In the genomic region with DNA sequence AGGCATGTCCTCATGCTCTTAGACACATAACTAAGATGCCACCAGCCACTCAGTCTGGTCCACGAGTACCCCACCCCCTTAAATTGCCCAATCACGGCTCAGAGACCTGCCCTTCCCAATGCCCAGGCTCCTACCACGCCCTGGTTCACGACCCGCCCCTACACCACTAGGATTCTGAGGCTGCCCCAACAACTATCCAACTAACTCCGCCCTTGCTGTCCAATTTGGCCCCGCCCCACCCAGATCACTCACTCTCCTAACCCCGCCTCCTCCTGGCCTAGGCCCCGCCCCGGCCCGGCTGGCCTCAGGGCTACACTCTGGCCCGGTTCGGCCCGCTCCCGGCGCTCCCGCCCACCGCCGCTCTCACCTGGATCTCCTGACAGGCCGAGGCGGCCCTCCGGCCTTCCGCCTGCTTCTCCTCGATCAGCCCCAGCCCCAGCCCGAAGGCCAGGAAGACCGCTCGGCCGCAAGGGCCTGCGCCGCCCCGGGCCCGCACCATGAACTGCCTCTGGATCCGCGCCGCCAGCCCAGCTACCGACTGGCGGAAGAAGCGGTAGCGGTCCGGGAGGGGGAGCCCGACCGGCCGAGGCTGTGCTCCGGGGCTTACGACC, we compare ENCODE assay signal across 8 mouse cellular contexts. TPM values are rescaled to one million over a fixed set of nuclear protein-coding genes. Genes with fewer than 3 reads are reported as not detected.
DNase-seq lines count a peak whose midpoint lies in the region; ATAC-seq and TF ChIP-seq lines count a peak whose summit lies in the region.

No protein-coding gene starts in this region.

- intact Hi-C loops in heart, postnatal 10 days (cut with DNase I) = loop anchor here (1.0 kb wide), 1 partner anchor 54 kb away; no protein-coding TSS in a partner anchor

- H3K4me1 ChIP-seq in forebrain, embryonic 13.5 days = peaks cover 25% of the 10 kb centered on the region
- H3K4me1 ChIP-seq in liver, postnatal 0 days (ENCODE audit: insufficient read depth) = peaks cover 14% of the 10 kb centered on the region
- peaks cover 11% of the 10 kb centered on the region; the same call in 1 of the 2 replicates for H3K4me1 ChIP-seq in neural tube, embryonic 14.5 days (ENCODE audit: control insufficient read depth, insufficient read depth, low read length)
- peaks cover 2% of the 10 kb centered on the region for H3K4me1 ChIP-seq in testis, adult 2 months (ENCODE audit: control insufficient read depth, insufficient read depth, low read length)

- H3K4me2 ChIP-seq in forebrain, embryonic 13.5 days = peak overlapping the region; percentile 70
- peak overlapping the region; percentile 66 for H3K4me2 ChIP-seq in liver, postnatal 0 days (ENCODE audit: low read depth, low read length)
- H3K4me2 ChIP-seq in neural tube, embryonic 14.5 days (ENCODE audit: low read depth, low read length) = peak overlapping the region; percentile 53

- peaks cover 6% of the 10 kb centered on the region; the same call in 1 of the 2 replicates for H3K27me3 ChIP-seq in forebrain, embryonic 13.5 days
- H3K27me3 ChIP-seq in liver, postnatal 0 days (ENCODE audit: insufficient read depth, low read length) = no peaks in the 10 kb centered on the region
- no peaks in the 10 kb centered on the region for H3K27me3 ChIP-seq in neural tube, embryonic 14.5 days (ENCODE audit: control insufficient read depth, insufficient read depth, low read length)
- no peaks in the 10 kb centered on the region for H3K27me3 ChIP-seq in testis, adult 2 months (ENCODE audit: control insufficient read depth, insufficient read depth, low read length)

- H3K27ac ChIP-seq in forebrain, embryonic 13.5 days = peak overlapping the region; percentile 96
- peak overlapping the region; percentile 96 for H3K27ac ChIP-seq in liver, postnatal 0 days (ENCODE audit: low read depth)
- peak overlapping the region; percentile 92 for H3K27ac ChIP-seq in neural tube, embryonic 14.5 days (ENCODE audit: low read depth, low read length)
- H3K27ac ChIP-seq in testis, adult 2 months (ENCODE audit: control insufficient read depth, insufficient read depth, low read depth, low read length) = peak overlapping the region; percentile 92

- peak; percentile 87 for ATAC-seq in cerebellum, adult (ENCODE audit: insufficient number of reproducible peaks, low FRiP score, low TSS enrichment)
- peak; percentile 86 for ATAC-seq in forebrain, embryonic 13.5 days
- ATAC-seq in liver, postnatal 0 days = peak; percentile 91
- peak; percentile 82 for ATAC-seq in neural tube, embryonic 14.5 days (ENCODE audit: low read depth)

- H3K4me3 ChIP-seq in forebrain, embryonic 13.5 days = peak overlapping the region; percentile 86
- peak overlapping the region; percentile 76 for H3K4me3 ChIP-seq in liver, postnatal 0 days (ENCODE audit: low read depth, low read length)
- peak overlapping the region; percentile 87 for H3K4me3 ChIP-seq in neural tube, embryonic 14.5 days (ENCODE audit: low read depth, low read length)
- peak overlapping the region; percentile 89 for H3K4me3 ChIP-seq in testis, adult 2 months (ENCODE audit: control insufficient read depth, low read depth, low read length)

- TF ChIP-seq CTCF in liver, postnatal 0 days (IDR thresholded peaks at IDR 0.05; ENCODE audit: low read depth) = no peak
- 0 out of 2 replicates have a peak, but pooled peaks have one; percentile 1 for TF ChIP-seq CTCF in testis, adult 2 months (IDR thresholded peaks at IDR 0.05; ENCODE audit: control insufficient read depth, insufficient read depth, insufficient replicate concordance, low read depth, low read length)

- H3K36me3 ChIP-seq in forebrain, embryonic 13.5 days (ENCODE audit: poor library complexity, severe bottlenecking) = no peaks in the 10 kb centered on the region
- H3K36me3 ChIP-seq in liver, postnatal 0 days (replicated peaks; ENCODE audit: insufficient read depth, low read length) = no peaks in the 10 kb centered on the region; the same call in 1 of the 2 replicates
- no peaks in the 10 kb centered on the region for H3K36me3 ChIP-seq in neural tube, embryonic 14.5 days (ENCODE audit: control insufficient read depth, insufficient read depth, low read length)
- H3K36me3 ChIP-seq in testis, adult 2 months (ENCODE audit: control insufficient read depth, insufficient read depth, low read length) = no peaks in the 10 kb centered on the region

- H3K9me3 ChIP-seq in forebrain, embryonic 13.5 days (replicated peaks) = no peaks in the 10 kb centered on the region
- no peaks in the 10 kb centered on the region for H3K9me3 ChIP-seq in liver, postnatal 0 days (ENCODE audit: low read length)
- no peaks in the 10 kb centered on the region for H3K9me3 ChIP-seq in neural tube, embryonic 14.5 days (ENCODE audit: control insufficient read depth, low read length)

- TF ChIP-seq EP300 in liver, postnatal 0 days (IDR thresholded peaks at IDR 0.05; ENCODE audit: low read depth) = peak; percentile 60; the same call in 1 of the 2 replicates

- peak; percentile 95 for DNase-seq in ES-CJ7 (ENCODE audit: low read depth, low spot score)
- DNase-seq in heart, postnatal 10 days = peak; percentile 97 to 98
- peak; percentile 94 for DNase-seq in layer of hippocampus, adult 11-12 months (ENCODE audit: low spot score)
- peak; percentile 98 for DNase-seq in liver, postnatal 0 days

- peak; percentile 32; the same call in 1 of the 2 replicates for TF ChIP-seq POLR2A in testis, adult 2 months (IDR thresholded peaks at IDR 0.05; ENCODE audit: control insufficient read depth, low read depth, low read length)

- H3K9ac ChIP-seq in forebrain, embryonic 13.5 days = peak overlapping the region; percentile 88
- peak overlapping the region; percentile 91 for H3K9ac ChIP-seq in liver, postnatal 0 days (replicated peaks)
- peak overlapping the region; percentile 84 for H3K9ac ChIP-seq in neural tube, embryonic 14.5 days (replicated peaks; ENCODE audit: low read depth, low read length)

- WGBS in forebrain, embryonic 13.5 days = under 1% methylated on average over 45 of the region's 45 CpGs
- under 1% methylated on average over 35 of the region's 45 CpGs for WGBS in liver, postnatal 0 days (ENCODE audit: insufficient replicate concordance)
- WGBS in neural tube, embryonic 14.5 days = under 1% methylated on average over 45 of the region's 45 CpGs

RNA-seq across cellular contexts. Expression of a gene that starts 0.5 kb away (rescaled TPM):
- 62.4 and 64.2 TPM in 2 replicates for polyA plus RNA-seq in forebrain, embryonic 13.5 days (2015; fragmentation: Nextera tagmentation; extraction: Ambion mirVana)
- total RNA-seq in heart, postnatal 10 days (2021) = 100 to 1,000 TPM; 272 to 301 TPM
- 52.5 and 69.5 TPM in 2 replicates for polyA plus RNA-seq in liver, postnatal 0 days (2015; fragmentation: Nextera tagmentation; extraction: Ambion mirVana)
- polyA plus RNA-seq in neural tube, embryonic 14.5 days (2014; fragmentation: Nextera tagmentation; extraction: Ambion mirVana) = 49.0 and 67.6 TPM in 2 replicates
- 134 and 160 TPM in 2 replicates for polyA plus RNA-seq in testis, adult 2 months (2012; rRNA removed)

RNA-seq across cellular contexts. Expression of a gene that starts 21.0 kb away (rescaled TPM):
- 176 and 192 TPM in 2 replicates for polyA plus RNA-seq in forebrain, embryonic 13.5 days (2015; fragmentation: Nextera tagmentation; extraction: Ambion mirVana)
- 10 to 100 TPM; 87.3 to 89.2 TPM for total RNA-seq in heart, postnatal 10 days (2021)
- polyA plus RNA-seq in liver, postnatal 0 days (2015; fragmentation: Nextera tagmentation; extraction: Ambion mirVana) = 102 and 111 TPM in 2 replicates
- polyA plus RNA-seq in neural tube, embryonic 14.5 days (2014; fragmentation: Nextera tagmentation; extraction: Ambion mirVana) = 190 and 208 TPM in 2 replicates
- polyA plus RNA-seq in testis, adult 2 months (2012; rRNA removed) = 156 and 177 TPM in 2 replicates

RNA-seq across cellular contexts. Expression of a gene that starts 42.2 kb away (rescaled TPM):
- 1.9 and 2.2 TPM in 2 replicates for polyA plus RNA-seq in forebrain, embryonic 13.5 days (2015; fragmentation: Nextera tagmentation; extraction: Ambion mirVana)
- 1 to 10 TPM; 4.5 to 6.7 TPM for total RNA-seq in heart, postnatal 10 days (2021)
- 17.7 and 24.2 TPM in 2 replicates for polyA plus RNA-seq in liver, postnatal 0 days (2015; fragmentation: Nextera tagmentation; extraction: Ambion mirVana)
- polyA plus RNA-seq in neural tube, embryonic 14.5 days (2014; fragmentation: Nextera tagmentation; extraction: Ambion mirVana) = 7.9 and 8.5 TPM in 2 replicates
- polyA plus RNA-seq in testis, adult 2 months (2012; rRNA removed) = 0.13 and 0.61 TPM in 2 replicates

Comparison
In these comparisons a context has a peak if more than half of its experiments do, and no peak if none do; other contexts are left out.
1. Peak in every context shown above with its lines: DNase-seq, ATAC-seq, H3K4me3 ChIP-seq and H3K27ac ChIP-seq.